Comparison of ENCODE assay signal across 19 mouse cellular contexts in the genomic region with DNA sequence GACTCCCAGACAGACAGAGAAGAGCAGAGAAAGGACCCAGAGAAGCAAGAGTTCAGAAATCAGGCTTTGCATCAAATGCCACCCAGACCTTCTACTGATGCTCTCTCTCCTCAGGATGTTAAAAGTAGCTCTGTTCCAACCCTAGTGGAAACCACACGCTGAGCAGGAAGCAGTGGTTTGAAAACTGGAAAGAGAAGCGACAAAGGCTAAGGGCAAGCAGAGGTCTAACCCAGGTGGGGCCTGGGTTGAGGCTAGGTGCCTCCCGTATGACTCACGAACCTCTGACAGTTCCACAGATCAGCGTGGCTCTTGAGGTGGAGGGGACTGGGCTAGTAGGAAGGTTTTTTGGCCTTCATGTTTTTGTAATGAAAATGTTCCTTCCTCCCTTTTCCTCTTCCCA. TPM values are rescaled to one million over a fixed set of nuclear protein-coding genes. Genes with fewer than 3 reads are reported as not detected.
DNase-seq lines count a peak whose midpoint lies in the region; ATAC-seq lines count a peak whose summit lies in the region.
"Had no signal": no experiment of that assay in that cellular context is flagged by ENCODE, and none has a peak within 500 bp of the region (broad histone marks: within the 10 kb centered on the region; RNA-seq: fewer than 3 reads in every experiment).

No protein-coding gene starts in this region.

- H3K4me1 ChIP-seq in hindbrain, embryonic 16.5 days (ENCODE audit: control insufficient read depth, insufficient read depth, low read depth, low read length), result peaks cover 11% of the 10 kb centered on the region
- peaks cover 25% of the 10 kb centered on the region for H3K4me1 ChIP-seq in forebrain, embryonic 12.5 days

- H3K27ac ChIP-seq in hindbrain, embryonic 16.5 days (ENCODE audit: low read depth, low read length), result no peak overlapping the region
- H3K27ac ChIP-seq in forebrain, embryonic 12.5 days, result no peak overlapping the region
- H3K27ac ChIP-seq: embryonic facial prominence, embryonic 13.5 days; heart, adult 2 months; heart, embryonic 15.5 days; hindbrain, embryonic 10.5 days; limb, embryonic 10.5 days had no signal

- H3K36me3 ChIP-seq in hindbrain, embryonic 16.5 days (ENCODE audit: control insufficient read depth, insufficient read depth, low read length), result no peaks in the 10 kb centered on the region
- H3K36me3 ChIP-seq in forebrain, embryonic 12.5 days (replicated peaks), result no peaks in the 10 kb centered on the region
- H3K36me3 ChIP-seq: embryonic facial prominence, embryonic 13.5 days; heart, embryonic 15.5 days; hindbrain, embryonic 10.5 days; limb, embryonic 10.5 days had no signal

- H3K4me3 ChIP-seq in hindbrain, embryonic 16.5 days (ENCODE audit: low read length), result no peak overlapping the region
- no peak overlapping the region for H3K4me3 ChIP-seq in forebrain, embryonic 12.5 days (replicated peaks)
- H3K4me3 ChIP-seq: embryonic facial prominence, embryonic 13.5 days; heart, adult 2 months; heart, embryonic 15.5 days; hindbrain, embryonic 10.5 days; limb, embryonic 10.5 days had no signal

- DNase-seq in 416B (ENCODE audit: low read depth), result peak; percentile 76
- DNase-seq in T-cell, adult 2 months (ENCODE audit: low spot score), result peak; percentile 84
- DNase-seq in thymus, postnatal 10 days (ENCODE audit: low spot score in 2 of 2), result peak; percentile 45 to 58
- DNase-seq in lung, postnatal 4 days, result no peak
- DNase-seq: cerebellum, adult 11 months; heart, adult 2 months; lung, embryonic 14.5 days; midbrain, embryonic 14.5 days; right cerebral cortex, postnatal 14 days had no signal

- H3K9me3 ChIP-seq in hindbrain, embryonic 16.5 days (ENCODE audit: control insufficient read depth, low read length), result no peaks in the 10 kb centered on the region
- H3K9me3 ChIP-seq in forebrain, embryonic 12.5 days, result no peaks in the 10 kb centered on the region
- H3K9me3 ChIP-seq: embryonic facial prominence, embryonic 13.5 days; G1E; heart, embryonic 15.5 days; hindbrain, embryonic 10.5 days; limb, embryonic 10.5 days had no signal

- ATAC-seq in megakaryocyte, adult 5-6 weeks (ENCODE audit: poor library complexity, severe bottlenecking), result peak; percentile 8; the same call in 1 of the 2 replicates
- ATAC-seq in hindbrain, embryonic 16.5 days, result no peak
- no peak for ATAC-seq in forebrain, embryonic 12.5 days (ENCODE audit: low FRiP score)
- ATAC-seq: intestine, embryonic 16.5 days had no signal

- no peak overlapping the region for H3K4me2 ChIP-seq in hindbrain, embryonic 16.5 days (ENCODE audit: low read length)
- no peak overlapping the region for H3K4me2 ChIP-seq in forebrain, embryonic 12.5 days
- H3K4me2 ChIP-seq: embryonic facial prominence, embryonic 13.5 days; heart, embryonic 15.5 days; liver, embryonic 11.5 days; lung, embryonic 14.5 days had no signal

- no peaks in the 10 kb centered on the region for H3K27me3 ChIP-seq in hindbrain, embryonic 16.5 days (replicated peaks; ENCODE audit: control insufficient read depth, insufficient read depth, low read length)
- H3K27me3 ChIP-seq in forebrain, embryonic 12.5 days, result peaks cover 10% of the 10 kb centered on the region
- H3K27me3 ChIP-seq: embryonic facial prominence, embryonic 13.5 days; heart, embryonic 15.5 days had no signal

- no peak overlapping the region for H3K9ac ChIP-seq in hindbrain, embryonic 16.5 days (ENCODE audit: low read depth, low read length)
- H3K9ac ChIP-seq in forebrain, embryonic 12.5 days, result no peak overlapping the region
- H3K9ac ChIP-seq: embryonic facial prominence, embryonic 13.5 days; heart, embryonic 15.5 days; lung, embryonic 14.5 days had no signal

- 86% methylated on average over 5 of the region's 5 CpGs for WGBS in hindbrain, embryonic 16.5 days
- 83% methylated on average over 5 of the region's 5 CpGs for WGBS in forebrain, embryonic 12.5 days

RNA-seq across cellular contexts. Expression of a gene that starts 4.9 kb away (rescaled TPM):
- total RNA-seq in megakaryocyte, adult 5-6 weeks (2015), result 11.5 and 11.7 TPM in 2 replicates
- total RNA-seq in megakaryocyte, adult 5-6 weeks (2017), result 36.3 and 46.5 TPM in 2 replicates
- 43.5 and 43.8 TPM in 2 replicates for polyA plus RNA-seq in hindbrain, embryonic 16.5 days (2015; fragmentation: Nextera tagmentation; extraction: Ambion mirVana)
- polyA plus RNA-seq in forebrain, embryonic 12.5 days (2016; fragmentation: Nextera tagmentation; extraction: Ambion mirVana), result 39.4 and 44.1 TPM in 2 replicates

RNA-seq across cellular contexts. Expression of a gene that starts 9.6 kb away (rescaled TPM):
- 342 TPM in 2 replicates for total RNA-seq in megakaryocyte, adult 5-6 weeks (2015)
- 400 and 419 TPM in 2 replicates for total RNA-seq in megakaryocyte, adult 5-6 weeks (2017)
- 0.92 and 1.1 TPM in 2 replicates for polyA plus RNA-seq in hindbrain, embryonic 16.5 days (2015; fragmentation: Nextera tagmentation; extraction: Ambion mirVana)
- 0.64 and 0.74 TPM in 2 replicates for polyA plus RNA-seq in forebrain, embryonic 12.5 days (2016; fragmentation: Nextera tagmentation; extraction: Ambion mirVana)

Comparison
In these comparisons a context has a peak if more than half of its experiments do, and no peak if none do; other contexts are left out.
1. DNase-seq: peak in 416B (single experiment), T-cell, adult 2 months (single experiment) and thymus, postnatal 10 days (2 of 2); none in lung, postnatal 4 days (0 of 2).